Comparison of ENCODE assay signal across 21 mouse cellular contexts in genomic region chr13:6506309-6506708, GRCm38 (mm10). TPM values are rescaled to one million over a fixed set of nuclear protein-coding genes. Genes with fewer than 3 reads are reported as not detected.
A peak's percentile ranks its signal among the peaks of the same experiment; 100 is the strongest.
DNase-seq lines count a peak whose midpoint lies in the region; ATAC-seq and TF ChIP-seq lines count a peak whose summit lies in the region.
"Had no signal": no experiment of that assay in that cellular context is flagged by ENCODE, and none has a peak within 500 bp of the region (broad histone marks: within the 10 kb centered on the region; RNA-seq: fewer than 3 reads in every experiment).

No protein-coding gene starts in this region.

- DNase-seq in embryonic facial prominence, embryonic 14.5 days (ENCODE audit: low spot score): peak; percentile 22
- DNase-seq in embryonic facial prominence, embryonic 10.5 days (ENCODE audit: low spot score): no peak
- no peak for DNase-seq in kidney, postnatal 36 days
- no peak for DNase-seq in embryo, embryonic 10 days (ENCODE audit: low spot score)
- DNase-seq: adrenal gland, postnatal 10 days; B cell, adult 2 months; cerebellum, adult 18-20 months; cerebellum, adult 9-11 months; cerebellum, postnatal 36 days; gastrocnemius, postnatal 10 days; heart, postnatal 4 days; kidney, adult 11 months had no signal

- no peaks in the 10 kb centered on the region for H3K27me3 ChIP-seq in embryonic facial prominence, embryonic 14.5 days (replicated peaks; ENCODE audit: control insufficient read depth, insufficient read depth, low read length)
- H3K27me3 ChIP-seq in embryonic facial prominence, embryonic 10.5 days (replicated peaks; ENCODE audit: low read depth, poor library complexity, severe bottlenecking): no peaks in the 10 kb centered on the region
- no peaks in the 10 kb centered on the region for H3K27me3 ChIP-seq in kidney, embryonic 15.5 days
- H3K27me3 ChIP-seq in C2C12 (ENCODE audit: control insufficient read depth, insufficient read depth, insufficient read length): no peaks in the 10 kb centered on the region
- H3K27me3 ChIP-seq in hindbrain, embryonic 13.5 days: no peaks in the 10 kb centered on the region
- H3K27me3 ChIP-seq: forebrain, embryonic 12.5 days; heart, embryonic 13.5 days; hindbrain, embryonic 12.5 days had no signal

- TF ChIP-seq CTCF in C2C12 (IDR thresholded peaks at IDR 0.05; ENCODE audit: control insufficient read depth, insufficient read depth, insufficient read length): no peak

- H3K9ac ChIP-seq in embryonic facial prominence, embryonic 14.5 days (ENCODE audit: low read depth, low read length): no peak overlapping the region
- no peak overlapping the region for H3K9ac ChIP-seq in kidney, embryonic 15.5 days
- H3K9ac ChIP-seq in hindbrain, embryonic 13.5 days: no peak overlapping the region
- H3K9ac ChIP-seq: forebrain, embryonic 12.5 days; heart, embryonic 13.5 days; hindbrain, embryonic 12.5 days had no signal

- no peak overlapping the region for H3ac ChIP-seq in C2C12 (ENCODE audit: control insufficient read depth, insufficient read length, low read depth)

- no peak overlapping the region for H3K4me2 ChIP-seq in embryonic facial prominence, embryonic 14.5 days (ENCODE audit: low read depth, low read length)
- H3K4me2 ChIP-seq in kidney, embryonic 15.5 days: no peak overlapping the region
- H3K4me2 ChIP-seq in hindbrain, embryonic 13.5 days: no peak overlapping the region
- H3K4me2 ChIP-seq: forebrain, embryonic 12.5 days; heart, embryonic 13.5 days; hindbrain, embryonic 12.5 days had no signal

- H3K4me3 ChIP-seq in embryonic facial prominence, embryonic 14.5 days (ENCODE audit: low read depth, low read length): no peak overlapping the region
- no peak overlapping the region for H3K4me3 ChIP-seq in embryonic facial prominence, embryonic 10.5 days
- H3K4me3 ChIP-seq in kidney, embryonic 15.5 days (replicated peaks): no peak overlapping the region
- no peak overlapping the region for H3K4me3 ChIP-seq in C2C12 (ENCODE audit: insufficient read depth, poor library complexity, severe bottlenecking)
- H3K4me3 ChIP-seq in hindbrain, embryonic 13.5 days: no peak overlapping the region
- H3K4me3 ChIP-seq: forebrain, embryonic 12.5 days; heart, embryonic 13.5 days; hindbrain, embryonic 12.5 days had no signal

- ATAC-seq in embryonic facial prominence, embryonic 14.5 days (ENCODE audit: low read depth): no peak
- ATAC-seq in kidney, embryonic 15.5 days (replicated peaks; ENCODE audit: low FRiP score): 0 out of 2 replicates have a peak, but pooled peaks have one; percentile 16
- ATAC-seq in erythroid progenitor cell, adult 5-6 weeks (replicated peaks; ENCODE audit: low FRiP score, poor library complexity, severe bottlenecking): 0 out of 2 replicates have a peak, but pooled peaks have one; percentile 14
- ATAC-seq in hindbrain, embryonic 13.5 days (ENCODE audit: low FRiP score): no peak
- ATAC-seq: forebrain, embryonic 16.5 days; hindbrain, postnatal 0 days had no signal

- H3K4me1 ChIP-seq in embryonic facial prominence, embryonic 14.5 days (ENCODE audit: control insufficient read depth, insufficient read depth, low read length): no peaks in the 10 kb centered on the region
- H3K4me1 ChIP-seq in embryonic facial prominence, embryonic 10.5 days: no peaks in the 10 kb centered on the region; the same call in 1 of the 2 replicates
- peaks cover 14% of the 10 kb centered on the region for H3K4me1 ChIP-seq in kidney, embryonic 15.5 days
- no peaks in the 10 kb centered on the region for H3K4me1 ChIP-seq in hindbrain, embryonic 13.5 days (replicated peaks)
- H3K4me1 ChIP-seq: forebrain, embryonic 12.5 days; heart, embryonic 13.5 days; hindbrain, embryonic 12.5 days had no signal

- 38% methylated on average over 2 of the region's 2 CpGs for WGBS in embryonic facial prominence, embryonic 14.5 days
- WGBS in embryonic facial prominence, embryonic 10.5 days: 74% methylated on average over 2 of the region's 2 CpGs
- WGBS in kidney, embryonic 15.5 days: 21% methylated on average over 2 of the region's 2 CpGs
- 85% methylated on average over 2 of the region's 2 CpGs for WGBS in hindbrain, embryonic 13.5 days

- H3K79me3 ChIP-seq in C2C12 (ENCODE audit: low read depth): no peaks in the 10 kb centered on the region

- no peaks in the 10 kb centered on the region for H3K9me3 ChIP-seq in embryonic facial prominence, embryonic 14.5 days (ENCODE audit: control insufficient read depth, low read length)
- no peaks in the 10 kb centered on the region for H3K9me3 ChIP-seq in embryonic facial prominence, embryonic 10.5 days
- no peaks in the 10 kb centered on the region for H3K9me3 ChIP-seq in kidney, embryonic 15.5 days (replicated peaks)
- no peaks in the 10 kb centered on the region for H3K9me3 ChIP-seq in hindbrain, embryonic 13.5 days
- H3K9me3 ChIP-seq: forebrain, embryonic 12.5 days; heart, embryonic 13.5 days; hindbrain, embryonic 12.5 days had no signal

- no peak overlapping the region for H3K27ac ChIP-seq in embryonic facial prominence, embryonic 14.5 days (replicated peaks; ENCODE audit: low read depth, low read length)
- no peak overlapping the region for H3K27ac ChIP-seq in embryonic facial prominence, embryonic 10.5 days (replicated peaks)
- H3K27ac ChIP-seq in kidney, embryonic 15.5 days: no peak overlapping the region
- H3K27ac ChIP-seq in hindbrain, embryonic 13.5 days: no peak overlapping the region
- H3K27ac ChIP-seq: forebrain, embryonic 12.5 days; heart, embryonic 13.5 days; hindbrain, embryonic 12.5 days; hindbrain, postnatal 0 days had no signal

- H3K36me3 ChIP-seq in embryonic facial prominence, embryonic 14.5 days (ENCODE audit: control insufficient read depth, insufficient read depth, low read length): no peaks in the 10 kb centered on the region
- H3K36me3 ChIP-seq in embryonic facial prominence, embryonic 10.5 days (replicated peaks): no peaks in the 10 kb centered on the region
- H3K36me3 ChIP-seq in kidney, embryonic 15.5 days: no peaks in the 10 kb centered on the region
- no peaks in the 10 kb centered on the region for H3K36me3 ChIP-seq in C2C12 (ENCODE audit: control insufficient read depth, insufficient read depth)
- H3K36me3 ChIP-seq in hindbrain, embryonic 13.5 days: no peaks in the 10 kb centered on the region
- H3K36me3 ChIP-seq: forebrain, embryonic 12.5 days; heart, embryonic 13.5 days; hindbrain, embryonic 12.5 days had no signal

- no peaks in the 10 kb centered on the region for H3K79me2 ChIP-seq in C2C12 (ENCODE audit: control insufficient read depth, insufficient read depth)

TF ChIP-seq in C2C12, 6 proteins besides CTCF, POLR2A, EP300 and RAD21:
- TF ChIP-seq MAX (IDR thresholded peaks at IDR 0.05): no peak
- TF ChIP-seq CEBPB (IDR thresholded peaks at IDR 0.05; ENCODE audit: low read depth): no peak
- TF ChIP-seq USF1 (IDR thresholded peaks at IDR 0.05; ENCODE audit: low read depth): no peak
- TF ChIP-seq MYOG (IDR thresholded peaks at IDR 0.05; ENCODE audit: control insufficient read depth, extremely low read depth, insufficient read length): no peak
- TF ChIP-seq FOSL1 (IDR thresholded peaks at IDR 0.05; ENCODE audit: insufficient read depth, low read length, poor library complexity, severe bottlenecking): peak; percentile 14

RNA-seq across cellular contexts. Expression of gene Pitrm1, which starts 41.6 kb away (rescaled TPM):
- polyA plus RNA-seq in embryonic facial prominence, embryonic 14.5 days (2014; fragmentation: Nextera tagmentation; extraction: Ambion mirVana): 85.3 and 99.9 TPM in 2 replicates
- 129 and 131 TPM in 2 replicates for polyA plus RNA-seq in embryonic facial prominence, embryonic 10.5 days (2016; fragmentation: Nextera tagmentation; extraction: Ambion mirVana)
- 103 and 105 TPM in 2 replicates for polyA plus RNA-seq in kidney, embryonic 15.5 days (2015; fragmentation: Nextera tagmentation; extraction: Ambion mirVana)
- 52.4 TPM for polyA plus RNA-seq in C2C12 (2012; fragmentation: generic; extraction: Trizol)
- total RNA-seq in erythroid progenitor cell, adult 5-6 weeks (2015; ENCODE audit: low replicate concordance): 91.5 and 120 TPM in 2 replicates
- 79.7 and 93.1 TPM in 2 replicates for total RNA-seq in erythroid progenitor cell, adult 5-6 weeks (2017; ENCODE audit: low replicate concordance)
- 45.9 and 47.4 TPM in 2 replicates for polyA plus RNA-seq in hindbrain, embryonic 13.5 days (2015; fragmentation: Nextera tagmentation; extraction: Ambion mirVana)

Comparison
In these comparisons a context has a peak if more than half of its experiments do, and no peak if none do; other contexts are left out.
1. ATAC-seq: peak in kidney, embryonic 15.5 days (single experiment) and erythroid progenitor cell, adult 5-6 weeks (single experiment); none in embryonic facial prominence, embryonic 14.5 days (single experiment) and hindbrain, embryonic 13.5 days (single experiment).